Mouse (Mus musculus): Measurements from ENCODE around the gene Astn2.

DNA sequence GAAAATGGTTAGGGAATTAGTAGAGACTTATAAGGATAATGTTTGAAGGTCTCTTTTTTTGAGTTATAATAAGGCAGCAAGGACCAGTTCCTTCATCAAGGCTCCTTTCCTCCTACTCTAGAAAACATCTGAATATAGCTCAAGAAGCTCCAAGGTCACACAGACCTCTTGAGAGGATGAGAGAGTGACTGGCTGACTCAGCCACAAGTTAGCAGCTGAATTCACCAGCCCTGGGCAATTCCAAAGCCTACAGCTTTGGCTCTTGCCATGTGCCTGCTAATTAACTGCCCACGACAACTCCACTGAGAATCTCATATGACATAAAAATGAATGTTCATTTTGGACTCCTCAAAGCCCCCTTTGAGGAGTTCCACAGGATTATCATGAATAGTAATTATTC is 686.5 kb downstream of the Astn2 start:
- TF ChIP-seq CTCF (IDR thresholded peaks at IDR 0.05) (no peak), POLR2A (IDR thresholded peaks at IDR 0.05; ENCODE audit: insufficient read depth, low read depth, low read length) (no peak), EP300 (IDR thresholded peaks at IDR 0.05; ENCODE audit: insufficient read depth, low read depth, low read length) (no peak)

All from heart, adult 2 months (tissue).